ENCODE assay signal across 17 mouse cellular contexts in genomic region chr3:88158991-88159390, GRCm38 (mm10). TPM values are rescaled to one million over a fixed set of nuclear protein-coding genes. Genes with fewer than 3 reads are reported as not detected.
DNase-seq lines count a peak whose midpoint lies in the region; TF ChIP-seq lines count a peak whose summit lies in the region.
"Had no signal": no experiment of that assay in that cellular context is flagged by ENCODE, and none has a peak within 500 bp of the region (broad histone marks: within the 10 kb centered on the region; RNA-seq: fewer than 3 reads in every experiment).

No protein-coding gene starts in this region.

- peak; percentile 29 for DNase-seq in cerebellum, adult 11-12 months
- no peak for DNase-seq in cerebellum, adult 9-10 months
- DNase-seq in heart, adult 11 months, result peak; percentile 92
- DNase-seq in heart, postnatal 10 days, result no peak
- DNase-seq in layer of hippocampus, adult 2 months (ENCODE audit: low spot score in 2 of 2), result no peak
- DNase-seq in layer of hippocampus, adult 11-12 months (ENCODE audit: low spot score), result no peak
- DNase-seq: adrenal gland, adult 8-10 months; adrenal gland, postnatal 14 days; B cell, adult 2 months; cerebellum, adult 18-20 months; cerebellum, adult 8-10 months; cerebellum, postnatal 10 days; forebrain, postnatal 0 days had no signal

- intact Hi-C loops in heart, postnatal 10 days (cut with DNase I), result loop anchor here (5.0 kb wide), 1 partner anchor 72 kb away; no protein-coding TSS in a partner anchor

- TF ChIP-seq CTCF in layer of hippocampus, adult 2 months (conservative IDR thresholded peaks at IDR 0.05), result no peak

- no peak overlapping the region for H3K4me3 ChIP-seq in layer of hippocampus, adult 2 months
- H3K4me3 ChIP-seq: embryonic facial prominence, embryonic 10.5 days; embryonic facial prominence, embryonic 12.5 days; forebrain, embryonic 13.5 days; forebrain, embryonic 15.5 days had no signal

- peak overlapping the region; percentile 46; the same call in 1 of the 2 replicates for H3K27ac ChIP-seq in layer of hippocampus, adult 2 months
- H3K27ac ChIP-seq: embryonic facial prominence, embryonic 12.5 days; forebrain, embryonic 13.5 days; forebrain, embryonic 15.5 days had no signal

RNA-seq across cellular contexts. Expression of gene Mef2d, which starts 16.8 kb away (rescaled TPM):
- 100 to 1,000 TPM; 121 to 133 TPM for total RNA-seq in heart, postnatal 10 days (2021)
- 100 to 1,000 TPM; 206 to 210 TPM for total RNA-seq in layer of hippocampus, adult 2 months (2021)

Comparison
In these comparisons a context has a peak if more than half of its experiments do, and no peak if none do; other contexts are left out.
1. DNase-seq: peak in cerebellum, adult 11-12 months (single experiment) and heart, adult 11 months (single experiment); none in cerebellum, adult 9-10 months (single experiment), heart, postnatal 10 days (0 of 2), layer of hippocampus, adult 2 months (0 of 2) and layer of hippocampus, adult 11-12 months (single experiment).